Mouse (Mus musculus): Measurements from ENCODE around the gene Tmem9b.

DNA sequence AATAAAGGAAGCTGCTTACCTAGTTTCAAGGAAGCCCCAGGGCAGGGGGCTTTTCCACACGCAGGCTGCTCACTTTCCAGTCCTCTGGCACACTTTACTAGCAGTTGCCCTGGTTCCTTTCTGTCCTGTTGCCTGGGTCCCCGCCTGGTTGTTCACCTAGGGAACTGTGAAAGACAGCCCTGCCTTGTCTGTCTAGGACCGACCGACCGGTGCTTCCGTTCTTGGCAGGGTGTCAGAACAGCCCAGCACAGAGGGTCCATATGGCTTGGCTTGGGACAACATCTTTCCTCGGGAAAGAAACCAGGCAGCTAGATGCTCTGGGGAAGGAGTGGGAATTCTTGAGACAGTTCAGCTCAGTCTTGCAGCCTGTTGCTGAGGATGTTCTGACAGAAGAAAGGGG is 30.6 kb upstream of the Tmem9b start:
- TF ChIP-seq CTCF (IDR thresholded peaks at IDR 0.05; ENCODE audit: low read depth, low read length): no peak
- no peak for TF ChIP-seq EP300 (IDR thresholded peaks at IDR 0.05; ENCODE audit: insufficient read depth, low read depth, low read length)

All from ES-Bruce4 (cell line).